In genomic region chr3:90612728-90613291, GRCm38 (mm10) we compare ENCODE assay signal across 8 mouse cellular contexts. TPM values are rescaled to one million over a fixed set of nuclear protein-coding genes. Genes with fewer than 3 reads are reported as not detected.
DNase-seq lines count a peak whose midpoint lies in the region; ATAC-seq lines count a peak whose summit lies in the region.

S100a6 (plus strand) TSS chr3:90612882.

- H3K9me3 ChIP-seq in limb, embryonic 13.5 days, result peaks cover 5% of the 10 kb centered on the region; the same call in 1 of the 2 replicates
- no peaks in the 10 kb centered on the region; the same call in 1 of the 2 replicates for H3K9me3 ChIP-seq in midbrain, embryonic 14.5 days (ENCODE audit: control insufficient read depth, low read length)
- H3K9me3 ChIP-seq in stomach, embryonic 15.5 days, result no peaks in the 10 kb centered on the region

- peak; percentile 81 for ATAC-seq in limb, embryonic 13.5 days (ENCODE audit: low FRiP score, low read depth)
- ATAC-seq in midbrain, embryonic 14.5 days (ENCODE audit: low FRiP score, low TSS enrichment), result peak; percentile 56
- peak; percentile 67 for ATAC-seq in stomach, embryonic 15.5 days (ENCODE audit: insufficient read depth, low FRiP score, low read depth)

- no peaks in the 10 kb centered on the region for H3K36me3 ChIP-seq in limb, embryonic 13.5 days
- no peaks in the 10 kb centered on the region for H3K36me3 ChIP-seq in midbrain, embryonic 14.5 days (ENCODE audit: control insufficient read depth, insufficient read depth, low read length)
- H3K36me3 ChIP-seq in stomach, embryonic 15.5 days, result no peaks in the 10 kb centered on the region

- no peak within 1 kb of the TSS for H3K27ac ChIP-seq in limb, embryonic 13.5 days
- no peak within 1 kb of the TSS for H3K27ac ChIP-seq in midbrain, embryonic 14.5 days (replicated peaks; ENCODE audit: low read depth, low read length)
- peak within 1 kb of the TSS; percentile 85 for H3K27ac ChIP-seq in stomach, embryonic 15.5 days

- peaks cover 20% of the 10 kb centered on the region for H3K4me1 ChIP-seq in limb, embryonic 13.5 days
- H3K4me1 ChIP-seq in midbrain, embryonic 14.5 days (ENCODE audit: control insufficient read depth, insufficient read depth, low read length), result peaks cover 7% of the 10 kb centered on the region
- peaks cover 21% of the 10 kb centered on the region for H3K4me1 ChIP-seq in stomach, embryonic 15.5 days

- peak within 1 kb of the TSS; percentile 58 for H3K9ac ChIP-seq in limb, embryonic 13.5 days
- H3K9ac ChIP-seq in midbrain, embryonic 14.5 days (replicated peaks; ENCODE audit: low read length), result no peak within 1 kb of the TSS
- peak within 1 kb of the TSS; percentile 19 for H3K9ac ChIP-seq in stomach, embryonic 15.5 days

- peak; percentile 63 for DNase-seq in layer of hippocampus, adult 11-12 months (ENCODE audit: low spot score)
- no peak for DNase-seq in layer of hippocampus, adult 9-10 months (ENCODE audit: low spot score)
- peak; percentile 43 for DNase-seq in embryo, embryonic 11.5 days (ENCODE audit: low read depth, low spot score)
- peak; percentile 83 to 88 for DNase-seq in heart, adult 18-20 months
- DNase-seq in kidney, adult 11 months, result peak; percentile 39
- DNase-seq in midbrain, embryonic 14.5 days, result peak; percentile 73

- WGBS in limb, embryonic 13.5 days, result under 1% methylated on average over 23 of the region's 23 CpGs
- under 1% methylated on average over 23 of the region's 23 CpGs for WGBS in midbrain, embryonic 14.5 days
- WGBS in stomach, embryonic 15.5 days, result under 1% methylated on average over 23 of the region's 23 CpGs

- H3K4me2 ChIP-seq in limb, embryonic 13.5 days (replicated peaks), result peak within 1 kb of the TSS; percentile 78
- H3K4me2 ChIP-seq in midbrain, embryonic 14.5 days (ENCODE audit: low read length), result peak within 1 kb of the TSS; percentile 59
- peak within 1 kb of the TSS; percentile 71 for H3K4me2 ChIP-seq in stomach, embryonic 15.5 days

- peaks cover 6% of the 10 kb centered on the region; the same call in 1 of the 2 replicates for H3K27me3 ChIP-seq in limb, embryonic 13.5 days
- no peaks in the 10 kb centered on the region for H3K27me3 ChIP-seq in midbrain, embryonic 14.5 days (ENCODE audit: control insufficient read depth, insufficient read depth, low read length)
- H3K27me3 ChIP-seq in stomach, embryonic 15.5 days (replicated peaks), result no peaks in the 10 kb centered on the region

- H3K4me3 ChIP-seq in limb, embryonic 13.5 days, result peak within 1 kb of the TSS; percentile 41
- H3K4me3 ChIP-seq in midbrain, embryonic 14.5 days (replicated peaks; ENCODE audit: low read depth, low read length), result peak within 1 kb of the TSS; percentile 26
- H3K4me3 ChIP-seq in stomach, embryonic 15.5 days (replicated peaks), result peak within 1 kb of the TSS; percentile 51

RNA-seq across cellular contexts. Expression of gene S100a6, which starts in this region (rescaled TPM):
- 10 to 100 TPM; 76.5 to 79.4 TPM for total RNA-seq in heart, adult 18-20 months (2021)
- polyA plus RNA-seq in limb, embryonic 13.5 days (2015; fragmentation: Nextera tagmentation; extraction: Ambion mirVana), result 58.5 and 64.0 TPM in 2 replicates
- 4.6 and 32.0 TPM in 2 replicates for polyA plus RNA-seq in midbrain, embryonic 14.5 days (2014; fragmentation: Nextera tagmentation; extraction: Ambion mirVana)
- 503 and 642 TPM in 2 replicates for polyA plus RNA-seq in stomach, embryonic 15.5 days (2015; fragmentation: Nextera tagmentation; extraction: Ambion mirVana)
